Mouse (Mus musculus) MEL (cell line): Measurements from ENCODE around the gene Klhl33.

Experiments
- CTCF ChIP-seq, 3 experiments: IDR thresholded peaks in 2 of 3; conservative IDR thresholded peaks in 1 of 3; 2 replicates each; pipeline ENCODE4 v1.5.1; 2011 to 2012; ENCODE audit warnings: low read length in 3 of 3, low read depth in 2 of 3, mild to moderate bottlenecking in 2 of 3, improper control_type of control experiment in 1 of 3, inconsistent platforms in 1 of 3, mixed read lengths in 1 of 3, moderate library complexity in 1 of 3; ENCODE audit not compliant: control insufficient read depth in 1 of 3, insufficient read depth in 1 of 3, poor library complexity in 1 of 3, severe bottlenecking in 1 of 3
- MAX ChIP-seq: IDR thresholded peaks from 2 replicates; pipeline ENCODE4 v1.6.1; 2011; ENCODE audit warnings: low read length, improper control_type of control experiment
- MAZ ChIP-seq: IDR thresholded peaks from 2 replicates; pipeline ENCODE4 v1.6.1; 2012; ENCODE audit warnings: low read depth, mild to moderate bottlenecking, inconsistent platforms, low read length, improper control_type of control experiment
- NELFE ChIP-seq: IDR thresholded peaks from 2 replicates; pipeline ENCODE4 v1.6.1; 2011; ENCODE audit warnings: low read depth, low read length, improper control_type of control experiment
- POLR2A ChIP-seq, 2 experiments: IDR thresholded peaks; 2 replicates each; pipeline ENCODE4 v1.6.1; 2011 to 2012; ENCODE audit warnings: low read length in 2 of 2, mild to moderate bottlenecking in 2 of 2, control low read depth in 1 of 2, improper control_type of control experiment in 1 of 2, low read depth in 1 of 2, moderate library complexity in 1 of 2; ENCODE audit not compliant: control insufficient read depth in 1 of 2, insufficient read depth in 1 of 2, poor library complexity in 1 of 2
- SMC3 ChIP-seq: IDR thresholded peaks from 2 replicates; pipeline ENCODE4 v1.6.1; 2011; ENCODE audit warnings: low read depth, low read length, improper control_type of control experiment
- ZC3H11A ChIP-seq: IDR thresholded peaks from 2 replicates; pipeline ENCODE4 v1.6.1; 2012; ENCODE audit warnings: low read depth, mild to moderate bottlenecking, inconsistent platforms, low read length, improper control_type of control experiment

DNA sequence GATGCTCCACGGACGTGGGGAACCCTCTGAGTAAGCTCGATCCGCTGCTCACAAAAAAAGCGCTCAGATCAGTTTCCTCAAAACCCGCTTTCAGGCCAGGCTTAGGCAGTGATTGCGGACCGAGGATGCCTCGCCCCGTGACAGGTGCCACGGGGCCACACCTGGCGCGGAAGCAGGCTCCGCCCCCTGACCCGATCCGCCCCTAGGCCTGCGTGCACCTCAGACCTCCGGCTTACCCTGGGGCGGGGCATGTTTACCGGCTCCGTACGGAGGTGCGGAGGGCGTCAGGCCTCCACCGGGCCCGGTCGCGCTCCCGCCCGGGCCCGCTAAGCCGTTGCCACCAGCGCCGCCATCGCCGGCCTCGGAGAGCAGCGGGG is 33.1 kb upstream of the Klhl33 start:
- TF ChIP-seq POLR2A (IDR thresholded peaks at IDR 0.05; ENCODE audit: control insufficient read depth in 1 of 2, insufficient read depth in 1 of 2, low read depth in 1 of 2, low read length in 2 of 2, poor library complexity in 1 of 2) (no peak), NELFE (no peak), CTCF (IDR thresholded peaks at IDR 0.05 in 2 of 3, conservative IDR thresholded peaks at IDR 0.05 in 1 of 3; ENCODE audit: control insufficient read depth in 1 of 3, insufficient read depth in 1 of 3, low read depth in 2 of 3, low read length in 3 of 3, poor library complexity in 1 of 3, severe bottlenecking in 1 of 3) (no peak), MAZ (no peak; the same call in 1 of the 2 replicates), MAX (no peak), SMC3 (no peak), ZC3H11A (no peak)
